Mouse (Mus musculus) embryonic fibroblast, embryonic 13.5 days (primary cell): Measurements from ENCODE around the gene Cd36. TPM values are rescaled to one million over a fixed set of nuclear protein-coding genes. Genes with fewer than 3 reads are reported as not detected.
"Not testable (repeated sequence)": the region's sequence is repeated elsewhere in the genome, so short reads cannot be mapped to it uniquely, and the experiment has no call there.

Source experiments
- H3K27ac ChIP-seq: 2 replicates; pipeline ENCODE4 v1.5.1; 2012; ENCODE audit warnings: low read length, control low read depth, inconsistent platforms; ENCODE audit not compliant: insufficient read depth
- H3K4me1 ChIP-seq: 2 replicates; pipeline ENCODE4 v1.6.1; 2011; ENCODE audit warnings: low read length; ENCODE audit not compliant: control insufficient read depth, insufficient read depth
- H3K4me3 ChIP-seq: 2 replicates; pipeline ENCODE4 v1.5.1; 2011; ENCODE audit warnings: mild to moderate bottlenecking, control low read depth, low read length; ENCODE audit not compliant: insufficient read depth
- CTCF ChIP-seq: IDR thresholded peaks from 2 replicates; pipeline ENCODE4 v1.5.1; 2011; ENCODE audit warnings: mild to moderate bottlenecking, control low read depth, low read length, moderate library complexity, borderline replicate concordance; ENCODE audit not compliant: insufficient read depth
- POLR2A ChIP-seq: IDR thresholded peaks from 2 replicates; pipeline ENCODE4 v1.6.1; 2011; ENCODE audit warnings: low read depth, mild to moderate bottlenecking, control low read depth, low read length, moderate library complexity
- polyA plus RNA-seq: library from polyadenylated mRNA; stranded (reverse); fragments of >200 nt; gene quantifications from 2 replicates; pipeline ENCODE4 v1.2.4, GENCODE M21; 2011; ENCODE audit warnings: low read depth; ENCODE audit not compliant: missing spikeins, insufficient read length

Cd36 gene
- polyA plus RNA-seq = 1.0 and 4.2 TPM in 2 replicates

GRCm38 (mm10) chr5:17888598-17888997 lies at the start of gene Cd36:
Cd36 (minus strand) TSS chr5:17888801.
- Histone ChIP-seq H3K4me1 (no peaks in the 10 kb centered on the region), H3K4me3 (no peak within 1 kb of the TSS), H3K27ac (no peak within 1 kb of the TSS)
- TF ChIP-seq POLR2A = no peak

GRCm38 (mm10) chr5:17934501-17934900 lies 45.9 kb upstream of the Cd36 start:
- Histone ChIP-seq H3K4me3 (no peak overlapping the region), H3K27ac (no peak overlapping the region), H3K4me1 (no peaks in the 10 kb centered on the region)
- TF ChIP-seq POLR2A = no peak
- TF ChIP-seq CTCF = no peak

GRCm38 (mm10) chr5:17931588-17931987 lies 43.0 kb upstream of the Cd36 start:
- H3K27ac ChIP-seq, H3K4me3 ChIP-seq: not testable (repeated sequence)

GRCm38 (mm10) chr5:17929006-17929567 lies 40.5 kb upstream of the Cd36 start:
- Histone ChIP-seq H3K27ac (no peak overlapping the region), H3K4me3 (no peak overlapping the region), H3K4me1 (no peaks in the 10 kb centered on the region)
- no peak for TF ChIP-seq POLR2A
- no peak for TF ChIP-seq CTCF

More at GRCm38 (mm10) chr5:17931588-17931987, 43.0 kb upstream of the Cd36 start:
- H3K4me1 ChIP-seq = not testable (repeated sequence)

GRCm38 (mm10) chr5:17928471-17928870 lies 39.9 kb upstream of the Cd36 start:
- TF ChIP-seq POLR2A = no peak
- TF ChIP-seq CTCF = no peak
- Histone ChIP-seq H3K4me3 (no peak overlapping the region), H3K27ac (no peak overlapping the region), H3K4me1 (no peaks in the 10 kb centered on the region)

- TF ChIP-seq POLR2A (no peak), CTCF (no peak)
- Histone ChIP-seq H3K4me1 (no peaks in the 10 kb centered on the region), H3K4me3 (no peak overlapping the region), H3K27ac (no peak overlapping the region)
Measured at GRCm38 (mm10) chr5:17924085-17924518, 35.5 kb upstream of the Cd36 start.

GRCm38 (mm10) chr5:17923648-17924047 lies 35.0 kb upstream of the Cd36 start:
- H3K27ac ChIP-seq = no peak overlapping the region
- no peak overlapping the region for H3K4me3 ChIP-seq
- no peak for TF ChIP-seq POLR2A
- no peak for TF ChIP-seq CTCF
- no peaks in the 10 kb centered on the region for H3K4me1 ChIP-seq

- H3K4me3 ChIP-seq = no peak overlapping the region
- H3K4me1 ChIP-seq = no peaks in the 10 kb centered on the region
- TF ChIP-seq POLR2A = no peak
- TF ChIP-seq CTCF = no peak
- H3K27ac ChIP-seq = no peak overlapping the region
Measured at GRCm38 (mm10) chr5:17918966-17919365, 30.4 kb upstream of the Cd36 start.

- H3K27ac ChIP-seq = no peak overlapping the region
- H3K4me1 ChIP-seq = no peaks in the 10 kb centered on the region
- H3K4me3 ChIP-seq = no peak overlapping the region
- TF ChIP-seq CTCF = no peak
- TF ChIP-seq POLR2A = no peak
Measured at GRCm38 (mm10) chr5:17904766-17905165, 16.2 kb upstream of the Cd36 start.

- TF ChIP-seq CTCF = no peak
- TF ChIP-seq POLR2A = no peak
- H3K4me3 ChIP-seq = no peak overlapping the region
- H3K4me1 ChIP-seq = no peaks in the 10 kb centered on the region
- H3K27ac ChIP-seq = no peak overlapping the region
Measured at GRCm38 (mm10) chr5:17898948-17899347, 10.3 kb upstream of the Cd36 start.

GRCm38 (mm10) chr5:17897641-17898040 lies 9.0 kb upstream of the Cd36 start:
- not testable (repeated sequence) for H3K4me1 ChIP-seq, H3K27ac ChIP-seq, H3K4me3 ChIP-seq
